Mouse (Mus musculus): ENCODE results near the gene Cacnb1.

Cacnb1 gene

GRCm38 (mm10) chr11:97954469-97955141, 68.2 kb downstream of the Cacnb1 start:
- DNase-seq = no peak

DNA sequence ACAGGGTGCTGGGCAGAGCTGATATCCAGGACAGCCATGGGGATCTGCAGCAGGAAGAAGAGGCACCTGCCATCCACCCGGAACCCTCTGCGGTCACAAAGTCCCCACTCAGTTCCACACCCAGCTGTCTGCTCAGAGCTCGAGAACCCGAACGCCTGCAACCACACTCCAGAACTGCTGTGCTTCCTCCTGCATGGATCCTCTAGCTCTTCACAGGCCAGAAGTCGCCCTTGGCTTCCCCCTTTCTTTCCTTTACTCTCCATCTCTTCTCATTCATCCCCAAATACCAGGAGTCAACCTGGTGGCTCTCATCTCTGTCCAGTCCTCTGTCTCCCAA, 68.9 kb downstream of the Cacnb1 start:
- DNase-seq = no peak

DNA sequence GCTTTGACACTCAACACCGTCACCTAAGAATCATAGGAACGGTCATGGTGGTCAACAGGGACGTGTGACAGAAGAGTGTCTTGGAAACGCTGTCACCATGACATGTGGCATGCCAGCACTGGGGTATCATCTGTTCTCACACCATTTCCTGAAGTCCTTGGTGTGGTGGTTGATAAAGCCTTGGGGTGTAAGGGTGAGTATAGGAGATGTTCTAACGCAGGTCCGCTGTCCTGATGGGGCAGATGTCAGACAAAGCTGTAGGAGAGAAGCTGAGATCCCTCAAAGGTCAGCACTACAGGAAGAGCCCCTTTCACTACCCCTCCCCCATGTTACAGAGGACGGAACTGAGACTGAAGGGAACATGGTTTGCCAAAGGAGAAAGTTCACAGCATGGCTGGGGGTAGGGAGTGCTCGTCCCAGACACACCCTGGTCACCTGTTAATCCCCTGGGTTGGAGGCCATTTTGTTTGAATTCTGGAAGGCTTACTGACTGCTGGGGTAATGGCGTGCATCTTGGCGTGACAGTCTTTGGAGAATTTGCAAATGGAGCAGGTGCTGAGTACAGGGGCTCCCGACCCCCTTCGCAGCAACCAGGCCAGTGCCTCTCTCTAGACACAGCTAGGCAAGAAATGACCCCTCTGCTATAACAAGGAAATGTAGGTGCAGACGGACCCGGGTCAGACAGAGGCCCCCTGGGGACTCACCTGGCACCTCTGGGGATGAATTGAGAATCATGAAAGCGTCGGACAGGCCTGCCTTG, 69.5 kb downstream of the Cacnb1 start:
- DNase-seq = no peak

DNA sequence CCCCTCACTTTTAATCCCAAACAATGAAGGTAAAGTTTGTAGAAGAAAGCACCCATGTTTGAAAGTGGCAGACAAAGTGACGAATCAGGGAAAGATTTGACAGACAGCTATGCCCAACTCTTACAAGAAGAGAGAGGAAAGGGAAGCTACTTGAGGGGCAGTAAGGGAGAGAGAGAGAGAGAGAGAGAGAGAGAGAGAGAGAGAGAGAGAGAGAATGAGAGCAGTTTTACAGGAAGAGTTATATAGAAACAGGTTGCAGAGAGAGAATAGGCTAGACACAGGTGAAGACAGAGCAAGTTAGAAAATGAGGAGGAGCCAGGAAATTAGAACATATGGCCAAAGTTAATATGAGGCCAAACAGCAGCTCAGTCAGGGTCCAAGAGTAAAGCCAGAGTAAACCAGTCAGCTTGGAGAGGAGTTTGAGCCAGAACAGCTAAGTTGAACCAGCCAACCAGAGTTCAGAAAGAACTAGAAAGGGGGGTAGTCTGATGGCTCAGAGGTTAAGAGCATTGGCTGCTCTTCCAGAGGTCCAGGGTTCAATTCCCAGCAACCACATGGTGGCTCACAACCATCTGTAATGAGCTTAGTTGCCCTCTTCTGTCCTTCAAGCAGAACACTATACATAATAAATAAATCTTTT, 70.3 kb downstream of the Cacnb1 start:
- no peak for DNase-seq

Measured in kidney, postnatal 36 days (tissue).